Mouse (Mus musculus) heart, adult 2 months (tissue): Measurements from ENCODE around the gene Itk. TPM values are rescaled to one million over a fixed set of nuclear protein-coding genes. Genes with fewer than 3 reads are reported as not detected.

Source experiments
- DNase-seq, 2 experiments: peaks; one replicate each; pipeline ENCODE4 v3.0.0; 2021
- H3K27ac ChIP-seq: fragments of 200-600 bp; 2 replicates; pipeline ENCODE4 v1.8.1; 2022
- H3K27me3 ChIP-seq: fragments of 200-500 bp; 2 replicates; pipeline ENCODE4 v1.6.1; 2012; ENCODE audit warnings: mild to moderate bottlenecking, low read length, inconsistent platforms, mixed read lengths; ENCODE audit not compliant: control insufficient read depth, insufficient read depth
- H3K36me3 ChIP-seq: fragments of 200-500 bp; 2 replicates; pipeline ENCODE4 v1.6.1; 2012; ENCODE audit warnings: low read length, inconsistent platforms; ENCODE audit not compliant: control insufficient read depth, insufficient read depth
- H3K4me1 ChIP-seq: fragments of 200-500 bp; 2 replicates; pipeline ENCODE4 v1.6.1; 2011; ENCODE audit warnings: low read length; ENCODE audit not compliant: control insufficient read depth, insufficient read depth
- H3K4me3 ChIP-seq: fragments of 200-600 bp; 2 replicates; pipeline ENCODE4 v1.8.1; 2022
- H3K79me2 ChIP-seq: fragments of 200-500 bp; replicated peaks from 2 replicates; pipeline ENCODE4 v1.6.1; 2012; ENCODE audit warnings: mild to moderate bottlenecking, inconsistent platforms, low read length, moderate library complexity, mixed read lengths; ENCODE audit not compliant: control insufficient read depth, insufficient read depth
- H3K9ac ChIP-seq: fragments of 200-500 bp; 2 replicates; pipeline ENCODE4 v1.6.1; 2012; ENCODE audit warnings: low read depth, mild to moderate bottlenecking, control low read depth, inconsistent platforms, low read length, mixed read lengths
- CTCF ChIP-seq: fragments of 200-600 bp; IDR thresholded peaks from 2 replicates; pipeline ENCODE4 v1.8.1; 2022; ENCODE audit warnings: antibody characterized with exemption, mild to moderate bottlenecking, moderate library complexity
- EP300 ChIP-seq: fragments of 200-500 bp; IDR thresholded peaks from 2 replicates; pipeline ENCODE4 v1.6.1; 2011; ENCODE audit warnings: low read depth, low read length, control low read depth; ENCODE audit not compliant: insufficient read depth
- POLR2A ChIP-seq: fragments of 200-500 bp; IDR thresholded peaks from 2 replicates; pipeline ENCODE4 v1.6.1; 2011; ENCODE audit warnings: mild to moderate bottlenecking, low read depth, low read length, control low read depth; ENCODE audit not compliant: insufficient read depth
- WGBS: fragments of 180-500 bp; shearing (Covaris S2); methylation state at CpG from one replicate; pipeline ENCODE4 v1.1.7; 2018; 5-methylcytosine and 5-hydroxymethylcytosine counted together
- intact Hi-C: fragments of 180-260 bp; cut with DNase I; formaldehyde crosslinking; loops from one replicate; pipeline ENCODE4 v1.15.1; 2025
- polyA plus RNA-seq: library from polyadenylated mRNA; depleted of rRNA; stranded (reverse); fragments of >200 nt; gene quantifications from 2 replicates; pipeline ENCODE4 v1.2.3, GENCODE M21; 2012
- total RNA-seq, 2 experiments: library from RNA; stranded (reverse); gene quantifications; 2 replicates each; pipeline ENCODE4 v1.2.3; 2021

Itk gene
- total and polyA plus RNA-seq, 3 experiments: 0.26 to 0.51 (median 0.30) TPM

DNA sequence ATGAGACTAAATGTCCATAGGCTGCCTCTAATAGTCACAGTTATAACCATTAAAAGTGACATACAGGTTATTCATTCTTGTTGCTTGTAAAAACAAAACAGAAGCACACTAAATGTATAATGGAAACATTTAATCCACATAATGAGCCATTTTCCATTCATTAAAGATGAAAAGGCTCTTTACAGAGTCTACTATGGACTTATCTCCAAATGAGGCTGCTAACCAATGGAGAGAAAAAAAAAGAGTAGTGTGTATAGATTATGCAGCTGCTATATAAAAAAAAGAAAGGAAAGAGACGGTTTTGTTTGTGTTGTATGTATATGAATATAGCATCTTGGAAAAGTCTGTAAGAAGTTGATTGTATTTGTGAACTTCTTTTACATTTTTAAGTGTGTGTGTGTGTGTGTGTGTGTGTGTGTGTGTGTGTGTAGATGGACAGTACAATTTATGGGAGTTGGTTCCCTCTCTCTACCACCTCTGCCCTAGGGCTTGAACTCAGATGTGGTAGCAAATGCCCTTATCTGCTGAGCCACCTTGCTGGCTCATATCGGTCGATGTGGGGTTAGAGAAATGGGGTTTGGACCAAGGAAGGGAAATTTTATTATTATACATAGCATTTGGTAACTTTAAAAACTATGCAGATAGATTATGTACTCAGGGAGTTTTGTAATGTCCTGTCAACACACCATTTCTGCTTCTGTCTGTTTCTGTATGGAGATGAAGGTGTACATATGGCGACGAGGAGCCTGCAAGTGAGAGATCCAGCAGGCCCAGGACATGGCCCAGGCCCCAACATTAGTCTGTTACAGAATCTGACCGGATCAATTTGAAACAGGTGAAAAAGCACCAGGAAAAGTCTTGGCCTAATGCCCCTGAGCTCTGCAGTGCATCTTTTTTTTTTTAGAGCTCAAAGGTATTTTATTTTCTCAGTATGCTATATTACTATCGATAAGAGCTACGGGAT, 11.2 kb downstream of the Itk start:
- H3K9ac ChIP-seq: no peak overlapping the region
- H3K4me3 ChIP-seq: no peak overlapping the region
- no peaks in the 10 kb centered on the region for H3K79me2 ChIP-seq
- no peaks in the 10 kb centered on the region for H3K4me1 ChIP-seq
- no peak for TF ChIP-seq CTCF
- no peak for TF ChIP-seq EP300
- H3K27me3 ChIP-seq: no peaks in the 10 kb centered on the region
- H3K27ac ChIP-seq: no peak overlapping the region
- H3K36me3 ChIP-seq: no peaks in the 10 kb centered on the region
- DNase-seq: no peak
- intact Hi-C loops: no loop called here
- WGBS: 83% methylated on average over 8 of the region's 8 CpGs

DNA sequence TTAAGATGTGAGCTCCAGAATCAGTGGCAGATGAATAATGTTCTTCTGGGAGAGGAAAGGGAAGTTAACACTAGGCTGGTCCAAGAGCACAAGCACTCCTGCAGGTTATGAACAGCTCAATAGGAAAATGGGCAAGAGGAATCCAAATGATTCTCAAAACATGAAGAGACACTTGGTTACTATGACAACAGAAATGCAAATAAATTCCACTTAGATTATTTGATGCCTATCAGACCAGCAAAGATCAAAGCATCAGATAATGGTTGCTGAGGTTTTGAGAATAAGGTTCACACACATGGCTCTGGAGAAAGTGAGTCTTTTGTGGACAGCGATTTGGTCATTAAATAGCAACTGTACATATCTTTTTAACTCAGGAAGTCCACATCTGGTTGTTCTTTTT, 12.0 kb downstream of the Itk start:
- Histone ChIP-seq H3K36me3 (no peaks in the 10 kb centered on the region), H3K79me2 (no peaks in the 10 kb centered on the region), H3K27me3 (no peaks in the 10 kb centered on the region), H3K27ac (no peak overlapping the region), H3K4me1 (no peaks in the 10 kb centered on the region), H3K4me3 (no peak overlapping the region), H3K9ac (no peak overlapping the region)
- TF ChIP-seq EP300 (no peak), POLR2A (no peak), CTCF (no peak)
- 87% methylated on average over 1 of the region's 1 CpGs for WGBS
- no peak for DNase-seq
- intact Hi-C loops: no loop called here

GRCm38 (mm10) chr11:46375015-46375414, 14.3 kb downstream of the Itk start:
- Histone ChIP-seq H3K79me2 (no peaks in the 10 kb centered on the region), H3K9ac (no peak overlapping the region), H3K4me3 (no peak overlapping the region), H3K27me3 (no peaks in the 10 kb centered on the region), H3K36me3 (no peaks in the 10 kb centered on the region), H3K27ac (no peak overlapping the region), H3K4me1 (no peaks in the 10 kb centered on the region)
- intact Hi-C loops: no loop called here
- DNase-seq: no peak
- 80% methylated on average over 8 of the region's 8 CpGs for WGBS
- TF ChIP-seq CTCF (no peak), POLR2A (no peak), EP300 (no peak)

- H3K27me3 ChIP-seq: no peaks in the 10 kb centered on the region
- H3K79me2 ChIP-seq: no peaks in the 10 kb centered on the region
- H3K36me3 ChIP-seq: no peaks in the 10 kb centered on the region
- intact Hi-C loops: no loop called here
- DNase-seq: no peak
- H3K4me1 ChIP-seq: no peaks in the 10 kb centered on the region
- 79% methylated on average over 13 of the region's 13 CpGs for WGBS
- H3K4me3 ChIP-seq: no peak overlapping the region
- TF ChIP-seq POLR2A: no peak
- no peak for TF ChIP-seq CTCF
- TF ChIP-seq EP300: no peak
- no peak overlapping the region for H3K27ac ChIP-seq
- H3K9ac ChIP-seq: no peak overlapping the region
These were observed 16.0 kb downstream of the Itk start for GRCm38 (mm10) chr11:46373071-46374030.

DNA sequence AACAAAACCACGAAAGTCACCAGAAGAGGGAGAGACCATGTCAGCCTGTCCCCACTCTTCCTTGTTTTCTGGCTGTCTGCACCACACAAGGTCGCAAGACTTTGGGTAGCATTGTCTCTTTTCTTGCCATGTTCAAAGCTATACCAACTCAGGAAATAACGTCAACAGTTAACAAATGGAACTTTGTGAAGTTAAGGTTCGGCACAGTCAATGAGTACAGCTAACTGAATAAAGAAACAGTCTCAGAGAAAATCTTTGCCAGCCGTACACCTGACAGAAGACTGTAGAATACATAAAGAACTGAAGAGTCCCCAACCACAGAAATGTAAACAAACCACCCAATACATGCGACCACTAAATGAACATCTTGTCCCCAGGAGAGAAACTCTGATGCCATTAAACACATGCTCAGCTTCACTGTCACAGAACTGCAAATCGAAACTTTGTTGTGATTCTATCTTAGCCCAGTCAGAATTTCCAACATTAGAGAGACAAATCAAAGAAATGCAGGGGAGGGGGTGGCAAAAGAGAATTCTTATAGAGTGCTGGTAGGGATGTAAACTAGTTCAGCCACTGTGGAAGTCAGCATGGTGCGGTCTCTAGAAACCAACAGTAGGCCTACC, 16.9 kb downstream of the Itk start:
- Histone ChIP-seq H3K9ac (no peak overlapping the region), H3K79me2 (no peaks in the 10 kb centered on the region), H3K4me3 (no peak overlapping the region), H3K4me1 (no peaks in the 10 kb centered on the region), H3K27me3 (no peaks in the 10 kb centered on the region), H3K27ac (no peak overlapping the region), H3K36me3 (no peaks in the 10 kb centered on the region)
- intact Hi-C loops: no loop called here
- no peak for DNase-seq
- TF ChIP-seq POLR2A: no peak
- TF ChIP-seq CTCF: no peak
- TF ChIP-seq EP300: no peak
- WGBS: 77% methylated on average over 8 of the region's 8 CpGs
